Mouse (Mus musculus) E14TG2a.4 (cell line): ENCODE results near the gene Zfp36l2.

Source experiments
- CTCF ChIP-seq: conservative IDR thresholded peaks from 2 replicates; pipeline ENCODE4 v1.5.1; 2014; ENCODE audit warnings: low read length
- NANOG ChIP-seq: IDR thresholded peaks from 2 replicates; pipeline ENCODE4 v1.6.1; 2014; ENCODE audit warnings: borderline replicate concordance, low read length, mixed read lengths
- POU5F1 ChIP-seq: IDR thresholded peaks from 2 replicates; pipeline ENCODE4 v1.6.1; 2014; ENCODE audit warnings: low read length, borderline replicate concordance

DNA sequence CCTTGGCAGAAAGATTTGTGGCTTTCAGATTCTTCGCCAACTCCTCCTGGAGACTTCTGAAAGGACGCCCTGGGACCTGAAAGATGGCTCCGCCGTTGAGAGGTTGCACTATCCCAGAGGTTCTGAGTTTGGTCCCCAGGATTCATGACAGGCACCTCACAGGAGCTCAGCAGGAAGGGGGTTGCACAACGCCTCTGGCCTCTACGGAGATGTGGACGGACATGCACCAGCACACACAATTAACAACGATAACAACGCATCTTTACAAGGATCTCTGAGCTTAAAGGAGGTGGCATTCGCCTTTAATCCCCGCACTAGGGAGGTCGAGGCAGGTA, 29.3 kb downstream of the Zfp36l2 start:
- TF ChIP-seq CTCF (no peak), POU5F1 (no peak), NANOG (no peak)
